Mouse (Mus musculus) urinary bladder, postnatal 4 days (tissue): ENCODE data around the gene Tmem190.

Experiments
- DNase-seq, 2 experiments: peaks; one replicate each; pipeline ENCODE4 v3.0.0; 2021 to 2022; ENCODE audit warnings: low spot score in 2 of 2

Gene Tmem190

GRCm38 (mm10) chr7:4782759-4783158 lies at the start of gene Tmem190, which contains the start of gene Il11:
Gene Tmem190, plus strand, starts transcription at chr7:4782937.
Gene Il11, minus strand, starts transcription at chr7:4782859.
- no peak for DNase-seq

- no peak for DNase-seq
These were observed 49.8 kb upstream of the Tmem190 start for GRCm38 (mm10) chr7:4732968-4733392.

- no peak for DNase-seq
These were observed 43.6 kb upstream of the Tmem190 start for GRCm38 (mm10) chr7:4739041-4739543.

- DNase-seq: peak; percentile 97 to 98
These were observed 43.0 kb upstream of the Tmem190 start, which contains the start of gene Kmt5c for GRCm38 (mm10) chr7:4739544-4740275. Gene Kmt5c, plus strand, starts transcription at chr7:4740115.

GRCm38 (mm10) chr7:4740309-4740727 lies 42.4 kb upstream of the Tmem190 start:
- no peak for DNase-seq

GRCm38 (mm10) chr7:4741151-4741550 lies 41.6 kb upstream of the Tmem190 start:
- peak in 1 of 2 experiments; percentile 47 for DNase-seq

GRCm38 (mm10) chr7:4741672-4742481 lies 40.9 kb upstream of the Tmem190 start:
- DNase-seq: no peak

GRCm38 (mm10) chr7:4742482-4742819 lies 40.3 kb upstream of the Tmem190 start:
- no peak for DNase-seq

- no peak for DNase-seq
These were observed 39.4 kb upstream of the Tmem190 start for GRCm38 (mm10) chr7:4743354-4743753.

- no peak for DNase-seq
These were observed 37.9 kb upstream of the Tmem190 start for GRCm38 (mm10) chr7:4744886-4745285.

- no peak for DNase-seq
These were observed 36.3 kb upstream of the Tmem190 start for GRCm38 (mm10) chr7:4746326-4746980.

- DNase-seq: no peak
These were observed 35.4 kb upstream of the Tmem190 start for GRCm38 (mm10) chr7:4747156-4747899.

- DNase-seq: no peak
These were observed 34.4 kb upstream of the Tmem190 start for GRCm38 (mm10) chr7:4748321-4748720.

- DNase-seq: no peak
These were observed 33.6 kb upstream of the Tmem190 start for GRCm38 (mm10) chr7:4749169-4749568.

GRCm38 (mm10) chr7:4751971-4752820 lies 30.5 kb upstream of the Tmem190 start:
- peak in 1 of 2 experiments; percentile 59 for DNase-seq

GRCm38 (mm10) chr7:4752821-4753570 lies 29.7 kb upstream of the Tmem190 start, which contains the start of gene Cox6b2:
Gene Cox6b2, minus strand, starts transcription at chr7:4753094.
- DNase-seq: peak; percentile 87 to 90

- DNase-seq: no peak
These were observed 23.1 kb upstream of the Tmem190 start for GRCm38 (mm10) chr7:4759670-4760069.

GRCm38 (mm10) chr7:4764946-4765710 lies 17.6 kb upstream of the Tmem190 start:
- no peak for DNase-seq

- no peak for DNase-seq
These were observed 11.5 kb upstream of the Tmem190 start, which contains the start of gene Fam71e2 for GRCm38 (mm10) chr7:4771202-4771601. Gene Fam71e2, minus strand, starts transcription at chr7:4771302.
